Mouse (Mus musculus) heart, postnatal 10 days (tissue): ENCODE results near the gene Smim6. TPM values are rescaled to one million over a fixed set of nuclear protein-coding genes. Genes with fewer than 3 reads are reported as not detected.
A peak's percentile ranks its signal among the peaks of the same experiment; 100 is the strongest.

Source experiments
- DNase-seq, 2 experiments: peaks; one replicate each; pipeline ENCODE4 v3.0.0; 2021
- intact Hi-C: fragments of 180-260 bp; cut with DNase I; formaldehyde crosslinking; loops from one replicate; pipeline ENCODE4 v1.15.1; 2025
- total RNA-seq, 2 experiments: library from RNA; stranded (reverse); gene quantifications; 2 replicates each; pipeline ENCODE4 v1.2.3; 2021

Gene Smim6
- under 1 TPM; 0.37 to 0.45 TPM for total RNA-seq

DNA sequence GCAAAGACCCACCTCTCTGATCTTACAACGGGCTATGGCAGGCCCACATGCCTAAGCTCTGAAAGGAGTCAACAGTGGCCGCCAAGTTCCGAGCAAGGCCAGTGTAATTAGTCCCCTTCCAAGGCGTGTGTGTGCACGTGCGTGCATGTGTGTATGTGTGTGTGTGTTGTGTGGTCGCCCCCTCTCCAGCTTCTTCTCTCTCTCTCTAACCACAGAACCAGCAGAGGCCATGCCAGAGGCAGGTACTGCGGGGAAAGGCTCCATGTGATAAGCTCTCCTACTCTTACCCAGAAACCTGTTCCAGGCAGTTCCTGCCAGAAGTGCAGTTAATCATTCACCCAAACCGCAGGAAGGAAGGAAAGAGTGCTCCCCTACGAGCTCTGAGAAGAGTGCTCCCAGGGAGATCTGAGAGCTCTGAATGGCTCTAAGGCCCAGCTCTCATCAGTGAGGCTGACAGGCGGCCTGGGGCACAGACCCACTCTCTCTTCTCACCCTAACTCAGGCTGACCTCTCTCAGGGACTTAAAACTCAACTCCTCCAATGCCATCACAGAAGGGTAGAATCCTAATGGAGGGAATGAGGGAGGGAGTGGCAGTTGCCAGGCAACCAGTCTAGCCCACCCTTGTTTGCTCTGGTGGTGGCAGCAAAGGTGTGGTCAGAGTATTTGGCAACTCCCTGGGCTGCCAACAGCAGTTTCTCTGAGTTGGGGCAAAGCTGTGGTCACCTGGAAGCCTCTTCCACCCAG, at the start of gene Smim6:
Smim6 (plus strand) TSS at position 386 of the 745 bp plus-strand sequence.
- no peak for DNase-seq
- intact Hi-C loops = no loop called here

- intact Hi-C loops = no loop called here
- DNase-seq = no peak
These were observed 47.9 kb upstream of the Smim6 start for GRCm38 (mm10) chr11:115863895-115864294.

- intact Hi-C loops = loop anchor here (5.0 kb wide), 1 partner anchor 127 kb away; no protein-coding TSS in a partner anchor
- DNase-seq = no peak
These were observed 42.4 kb upstream of the Smim6 start for GRCm38 (mm10) chr11:115869393-115869792.

DNA sequence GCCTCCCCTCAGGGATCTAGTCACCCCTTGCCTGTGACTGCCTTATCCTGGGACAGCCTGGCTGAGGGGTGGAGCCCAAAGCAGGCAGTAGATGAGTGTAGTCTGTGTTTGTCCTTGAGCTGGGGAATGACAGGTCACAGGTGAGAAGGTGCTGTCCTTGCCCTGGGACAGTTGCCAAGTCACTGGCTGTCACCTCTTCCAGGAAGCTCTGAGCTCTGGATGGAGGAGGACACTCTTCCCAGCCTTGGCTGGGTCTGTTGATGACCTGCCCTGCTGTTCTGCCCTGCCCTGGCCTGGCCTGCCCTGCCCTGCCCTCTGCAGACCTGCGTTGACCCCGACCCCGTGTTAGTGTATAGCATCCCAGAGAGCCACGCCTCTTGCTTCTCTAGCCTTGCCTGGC, 39.4 kb upstream of the Smim6 start:
- intact Hi-C loops = no loop called here
- no peak for DNase-seq

DNA sequence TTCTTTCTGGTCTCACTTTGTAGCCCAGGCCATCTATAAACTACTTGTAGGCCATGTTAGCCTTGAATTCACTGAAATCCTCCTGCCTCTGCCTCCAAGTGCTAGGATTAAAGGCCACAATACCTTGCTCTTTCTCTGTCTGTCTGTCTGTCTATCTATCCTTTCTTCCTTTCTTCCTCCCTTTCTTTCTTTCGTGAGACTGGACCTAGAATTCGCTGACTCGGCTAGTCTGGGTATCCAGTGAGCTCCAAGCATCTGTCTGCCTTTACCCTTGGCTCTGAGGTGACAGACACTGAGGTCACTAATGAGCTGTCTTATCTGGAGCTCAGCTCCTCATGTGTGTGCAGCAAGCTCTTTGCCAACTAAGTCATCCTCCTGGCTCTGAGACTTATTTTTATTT, 35.9 kb upstream of the Smim6 start:
- DNase-seq = no peak
- intact Hi-C loops = loop anchor here (5.0 kb wide), 1 partner anchor 154 kb away; no protein-coding TSS in a partner anchor

DNA sequence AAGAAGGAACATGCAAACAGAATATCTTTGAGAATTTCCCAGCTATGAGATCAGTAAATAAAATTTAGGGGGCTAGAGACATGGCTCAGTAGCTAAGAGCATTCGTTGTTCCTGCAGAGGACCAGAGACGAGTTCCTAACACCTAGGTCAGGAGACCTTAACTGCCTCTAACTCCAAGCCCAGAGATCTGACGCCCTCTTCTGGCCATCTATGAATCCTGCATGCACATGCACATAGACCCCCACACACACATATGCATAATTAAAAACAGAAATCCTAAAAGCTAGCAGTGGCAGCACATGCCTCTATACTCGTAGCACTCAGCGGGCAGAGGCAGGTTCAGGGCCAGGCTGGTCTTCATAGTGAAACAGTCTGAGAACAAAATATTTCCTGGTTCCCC, 35.4 kb upstream of the Smim6 start:
- intact Hi-C loops = loop anchor here (5.0 kb wide), 1 partner anchor 154 kb away; no protein-coding TSS in a partner anchor
- no peak for DNase-seq

- no peak for DNase-seq
- intact Hi-C loops = loop anchor here (5.0 kb wide), 1 partner anchor 155 kb away; no protein-coding TSS in a partner anchor
These were observed 34.6 kb upstream of the Smim6 start for GRCm38 (mm10) chr11:115877174-115877755.

DNA sequence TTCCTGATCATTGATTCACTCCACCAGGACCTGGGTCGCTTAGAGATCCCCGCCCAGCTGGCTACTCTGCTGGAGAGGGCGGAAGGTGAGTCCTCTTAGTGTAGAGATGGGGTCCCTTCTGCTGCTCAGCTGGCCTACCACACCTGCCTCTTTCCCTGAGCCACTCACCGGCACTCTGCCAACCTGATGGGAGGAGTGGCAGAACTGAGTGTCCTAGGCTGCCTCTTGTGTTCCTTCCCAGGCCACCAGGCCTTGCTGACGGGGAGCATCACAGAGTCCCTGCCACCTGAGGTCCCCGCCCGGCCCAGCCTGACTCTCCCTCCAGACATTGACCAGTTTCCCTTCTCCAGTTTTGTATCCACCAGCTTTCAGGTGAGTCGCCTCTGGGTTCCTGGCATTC, 33.7 kb upstream of the Smim6 start:
- DNase-seq = no peak
- intact Hi-C loops = loop anchor here (5.0 kb wide), 1 partner anchor 156 kb away; no protein-coding TSS in a partner anchor

- intact Hi-C loops = no loop called here
- DNase-seq = peak in 1 of 2 experiments; percentile 37
These were observed 30.8 kb upstream of the Smim6 start for GRCm38 (mm10) chr11:115881002-115881401.

DNA sequence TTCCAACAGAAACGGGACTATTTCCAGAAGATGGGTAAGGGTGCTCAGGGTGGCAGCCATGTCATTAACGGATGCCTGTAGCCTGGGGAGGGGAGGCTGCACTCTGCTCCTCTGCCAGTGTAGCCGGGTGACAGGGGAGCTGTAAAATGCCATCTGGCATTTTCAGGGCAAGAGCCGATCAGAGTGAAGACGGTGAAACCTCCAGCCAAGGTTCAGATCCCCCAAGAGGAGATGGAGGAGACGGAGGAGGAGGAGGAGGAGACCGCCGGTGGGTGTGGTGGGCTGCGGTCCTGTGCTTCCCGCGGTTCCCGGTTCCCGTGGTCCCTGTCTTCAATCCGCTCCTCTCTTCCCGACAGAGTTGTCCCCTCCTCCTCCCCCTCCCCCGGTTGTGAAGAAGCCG, 28.6 kb upstream of the Smim6 start:
- no peak for DNase-seq
- intact Hi-C loops = no loop called here

- DNase-seq = no peak
- intact Hi-C loops = no loop called here
These were observed 27.5 kb upstream of the Smim6 start for GRCm38 (mm10) chr11:115884361-115884760.

- no peak for DNase-seq
- intact Hi-C loops = no loop called here
These were observed 26.5 kb upstream of the Smim6 start for GRCm38 (mm10) chr11:115885281-115885680.

DNA sequence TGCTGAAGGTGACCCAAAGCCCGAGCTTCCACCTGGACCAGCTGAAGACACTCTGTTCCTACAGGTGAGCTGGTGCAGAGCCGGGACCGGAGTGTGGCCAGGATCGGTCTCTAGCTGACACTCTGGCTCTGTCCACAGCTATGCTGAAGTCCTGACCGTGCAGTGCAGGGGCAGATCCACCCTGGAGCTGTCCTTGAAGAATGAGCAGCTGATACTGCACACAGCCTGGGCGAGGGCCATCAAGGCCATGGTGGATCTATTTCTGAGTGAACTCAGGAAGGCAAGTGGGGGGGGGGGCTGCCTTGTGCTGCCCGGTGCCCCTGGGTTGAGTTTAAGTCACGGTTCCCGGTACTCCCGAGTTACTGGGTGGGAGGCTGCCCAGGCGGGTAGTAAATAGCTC, 25.4 kb upstream of the Smim6 start:
- intact Hi-C loops = no loop called here
- DNase-seq = no peak

DNA sequence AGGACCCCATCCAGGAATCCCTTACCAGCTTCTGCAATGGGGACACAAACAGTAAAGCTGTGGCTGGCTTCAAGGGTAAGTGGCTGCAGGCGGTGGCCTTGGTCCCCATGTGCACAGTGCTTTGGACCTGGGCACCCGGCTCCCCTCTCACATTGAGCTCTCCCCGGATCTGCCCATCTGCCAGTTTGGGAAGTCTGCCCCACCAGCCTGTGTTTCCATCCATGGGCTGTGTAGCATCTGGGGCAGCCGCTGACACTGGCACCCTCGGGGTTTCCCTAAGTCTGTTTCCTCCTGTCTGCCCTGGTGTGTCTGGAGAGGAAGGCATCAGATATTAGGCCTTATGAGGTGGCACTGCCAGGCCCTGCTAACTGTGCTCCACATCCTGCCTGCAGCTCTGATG, 23.8 kb upstream of the Smim6 start:
- no peak for DNase-seq
- intact Hi-C loops = no loop called here

DNA sequence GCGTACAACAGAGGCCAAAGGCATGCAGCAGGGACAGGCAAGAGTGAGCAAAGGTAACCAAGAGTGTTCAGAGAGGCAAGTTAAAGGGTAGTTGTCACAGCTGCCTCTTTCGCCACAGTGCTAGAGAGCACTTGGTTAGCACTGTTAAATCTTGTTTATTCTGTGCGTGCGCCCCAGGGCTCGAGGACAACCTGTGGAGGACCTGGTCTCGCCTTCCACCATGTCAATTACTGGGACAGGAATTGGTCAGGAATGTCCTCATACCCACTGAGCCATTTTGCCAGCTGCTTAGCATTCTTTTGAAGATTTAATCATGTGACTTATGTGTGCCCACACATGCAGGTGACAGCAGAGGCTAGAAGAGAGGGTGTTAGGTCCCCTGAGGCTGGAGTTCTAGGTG, 22.7 kb upstream of the Smim6 start:
- intact Hi-C loops = no loop called here
- no peak for DNase-seq

DNA sequence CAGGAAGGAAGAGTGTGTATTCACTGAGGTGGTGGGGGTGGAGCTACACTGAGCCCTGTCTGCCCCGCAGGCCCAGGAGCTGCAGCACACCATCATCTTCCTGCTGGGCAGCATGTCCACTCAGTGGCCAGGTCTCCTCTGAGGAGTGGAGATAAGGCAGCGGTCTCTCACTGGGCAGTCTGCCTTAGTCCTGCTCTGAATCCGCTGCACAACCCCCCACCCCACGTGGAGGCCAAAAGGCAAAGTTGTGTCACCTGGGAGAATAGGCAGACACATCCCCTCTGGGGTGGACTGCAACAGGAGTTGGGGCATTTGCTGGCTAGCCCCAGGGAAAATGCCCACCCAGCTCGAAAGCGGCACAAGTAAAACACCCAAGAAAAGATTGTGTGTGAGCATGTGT, 19.6 kb upstream of the Smim6 start:
- intact Hi-C loops = no loop called here
- DNase-seq = no peak

GRCm38 (mm10) chr11:115893071-115893470, 18.7 kb upstream of the Smim6 start:
- no peak for DNase-seq
- intact Hi-C loops = no loop called here

DNA sequence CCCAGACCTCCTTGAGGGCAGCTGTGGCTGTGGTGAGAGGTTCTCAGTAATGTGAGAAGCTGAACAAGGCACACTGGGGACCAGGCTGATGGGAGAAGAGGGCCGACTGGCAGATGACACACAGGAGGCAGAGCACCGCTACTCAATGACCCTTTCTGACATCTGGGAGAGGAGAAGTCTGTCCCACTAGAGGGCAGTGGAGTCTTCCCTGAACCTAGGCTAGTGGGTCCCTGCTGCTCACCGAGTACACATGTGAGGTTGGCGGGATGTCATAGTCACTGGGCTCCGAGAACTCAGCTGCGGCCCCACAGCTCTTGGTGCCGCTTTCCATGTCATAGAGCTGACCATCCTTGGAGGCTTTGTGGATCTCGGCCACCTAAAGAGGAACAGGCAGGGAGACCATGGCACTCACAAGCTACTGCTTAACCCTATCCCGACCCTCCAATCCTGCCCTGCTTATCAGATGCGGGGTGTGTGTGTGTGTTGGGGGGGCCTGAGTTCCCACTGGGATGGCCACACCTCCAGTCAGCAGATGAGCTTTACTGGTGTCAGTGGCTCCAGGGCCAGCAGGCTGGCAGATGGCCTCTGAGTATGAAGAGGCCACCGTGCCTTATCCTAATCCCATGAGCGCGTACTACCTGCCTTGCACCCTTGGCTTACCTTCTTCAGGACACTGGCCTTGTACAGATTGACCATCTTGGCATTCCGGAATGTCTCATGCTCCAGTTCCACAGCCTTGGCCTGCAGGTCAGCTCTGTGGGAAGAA, 16.9 kb upstream of the Smim6 start:
- DNase-seq = peak; percentile 71 to 74
- intact Hi-C loops = loop anchor here (2.0 kb wide), 1 partner anchor 26 kb away; no protein-coding TSS in a partner anchor

DNA sequence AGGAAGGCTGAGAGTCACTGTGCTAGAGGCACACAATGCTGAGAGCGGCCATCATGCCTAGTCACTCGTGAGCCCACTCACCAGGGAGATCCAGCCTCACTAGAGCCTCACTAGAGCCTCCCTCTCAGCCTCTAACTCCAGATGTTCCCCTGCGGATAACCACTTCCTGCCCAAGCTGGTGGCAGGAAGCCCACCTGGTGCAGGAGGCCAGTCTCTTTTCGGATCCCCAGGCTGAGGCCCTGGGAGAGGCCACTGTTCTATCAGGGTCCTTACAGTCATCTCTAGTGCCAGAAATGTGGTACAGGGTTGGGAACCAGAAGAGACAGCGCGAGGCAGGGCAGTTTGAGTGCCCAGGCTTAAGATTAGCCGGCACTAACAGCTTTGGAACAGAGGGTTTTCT, 13.4 kb upstream of the Smim6 start:
- DNase-seq = no peak
- intact Hi-C loops = no loop called here

- intact Hi-C loops = no loop called here
- peak; percentile 56 to 78 for DNase-seq
These were observed 12.9 kb upstream of the Smim6 start for GRCm38 (mm10) chr11:115898886-115899285.

- peak; percentile 83 to 86 for DNase-seq
- intact Hi-C loops = no loop called here
These were observed 12.1 kb upstream of the Smim6 start, which contains the start of gene Smim5 for GRCm38 (mm10) chr11:115899486-115900266. TSS of gene Smim5 (plus strand) at chr11:115899966.
